Mouse (Mus musculus): ENCODE measurements around the gene Slbp. TPM values are rescaled to one million over a fixed set of nuclear protein-coding genes. Genes with fewer than 3 reads are reported as not detected.

Gene Slbp
- polyA plus RNA-seq, 1 experiment from 2014 or later: 257 TPM

Other genes with a start within 250 kb of the Slbp start
- gene Nkx1-1, start 218.6 kb downstream of the Slbp start, polyA plus RNA-seq (2014; fragmentation: Nextera tagmentation; extraction: Ambion mirVana): 0.32 and 0.60 TPM in 2 replicates
- gene Fam53a, start 22.9 kb downstream of the Slbp start, polyA plus RNA-seq (2014; fragmentation: Nextera tagmentation; extraction: Ambion mirVana): 50.3 and 52.3 TPM in 2 replicates
- 0.66 and 0.94 TPM in 2 replicates for gene Gm9903, start 22.6 kb downstream of the Slbp start, polyA plus RNA-seq (2014; fragmentation: Nextera tagmentation; extraction: Ambion mirVana)
- 232 and 255 TPM in 2 replicates for gene Tacc3, start 5.6 kb upstream of the Slbp start, polyA plus RNA-seq (2014; fragmentation: Nextera tagmentation; extraction: Ambion mirVana)
- 37.2 and 39.0 TPM in 2 replicates for gene Tmem129, start 5.8 kb upstream of the Slbp start, polyA plus RNA-seq (2014; fragmentation: Nextera tagmentation; extraction: Ambion mirVana)
- gene Fgfr3, start 69.1 kb upstream of the Slbp start, polyA plus RNA-seq (2014; fragmentation: Nextera tagmentation; extraction: Ambion mirVana): 50.9 and 56.4 TPM in 2 replicates
- gene Letm1, start 130.2 kb upstream of the Slbp start, polyA plus RNA-seq (2014; fragmentation: Nextera tagmentation; extraction: Ambion mirVana): 40.2 and 44.9 TPM in 2 replicates
- 95.3 and 104 TPM in 2 replicates for gene Nsd2, start 168.2 kb upstream of the Slbp start, polyA plus RNA-seq (2014; fragmentation: Nextera tagmentation; extraction: Ambion mirVana)

Measured in hindbrain, embryonic 11.5 days (tissue).